Mouse (Mus musculus): Measurements from ENCODE around the gene Tcp11. TPM values are rescaled to one million over a fixed set of nuclear protein-coding genes. Genes with fewer than 3 reads are reported as not detected.

Gene Tcp11
- total RNA-seq, 1 experiment from 2014 or later = 2.3 TPM

- no peak for ATAC-seq (replicated peaks; ENCODE audit: insufficient number of reproducible peaks, low FRiP score, low TSS enrichment, poor library complexity, severe bottlenecking)
Measured at GRCm38 (mm10) chr17:28050210-28050609, 30.2 kb downstream of the Tcp11 start.

GRCm38 (mm10) chr17:28048425-28048824 is 32.0 kb downstream of the Tcp11 start:
- ATAC-seq (replicated peaks; ENCODE audit: insufficient number of reproducible peaks, low FRiP score, low TSS enrichment, poor library complexity, severe bottlenecking) = no peak

- ATAC-seq (replicated peaks; ENCODE audit: insufficient number of reproducible peaks, low FRiP score, low TSS enrichment, poor library complexity, severe bottlenecking) = no peak
Measured at GRCm38 (mm10) chr17:28047520-28047919, 32.9 kb downstream of the Tcp11 start.

- no peak for ATAC-seq (replicated peaks; ENCODE audit: insufficient number of reproducible peaks, low FRiP score, low TSS enrichment, poor library complexity, severe bottlenecking)
Measured at GRCm38 (mm10) chr17:28047017-28047416, 33.4 kb downstream of the Tcp11 start.

GRCm38 (mm10) chr17:28042299-28042771 is 38.1 kb downstream of the Tcp11 start:
- no peak for ATAC-seq (replicated peaks; ENCODE audit: insufficient number of reproducible peaks, low FRiP score, low TSS enrichment, poor library complexity, severe bottlenecking)

GRCm38 (mm10) chr17:28041298-28041697 is 39.1 kb downstream of the Tcp11 start:
- no peak for ATAC-seq (replicated peaks; ENCODE audit: insufficient number of reproducible peaks, low FRiP score, low TSS enrichment, poor library complexity, severe bottlenecking)

- ATAC-seq (replicated peaks; ENCODE audit: insufficient number of reproducible peaks, low FRiP score, low TSS enrichment, poor library complexity, severe bottlenecking) = no peak
Measured at GRCm38 (mm10) chr17:28040620-28041019, 39.8 kb downstream of the Tcp11 start.

- ATAC-seq (replicated peaks; ENCODE audit: insufficient number of reproducible peaks, low FRiP score, low TSS enrichment, poor library complexity, severe bottlenecking) = no peak
Measured at GRCm38 (mm10) chr17:28036813-28037756, 43.4 kb downstream of the Tcp11 start.

GRCm38 (mm10) chr17:28034986-28035385 is 45.5 kb downstream of the Tcp11 start:
- no peak for ATAC-seq (replicated peaks; ENCODE audit: insufficient number of reproducible peaks, low FRiP score, low TSS enrichment, poor library complexity, severe bottlenecking)

GRCm38 (mm10) chr17:28033046-28033580 is 47.3 kb downstream of the Tcp11 start:
- no peak for ATAC-seq (replicated peaks; ENCODE audit: insufficient number of reproducible peaks, low FRiP score, low TSS enrichment, poor library complexity, severe bottlenecking)

GRCm38 (mm10) chr17:28032219-28032618 is 48.2 kb downstream of the Tcp11 start:
- no peak for ATAC-seq (replicated peaks; ENCODE audit: insufficient number of reproducible peaks, low FRiP score, low TSS enrichment, poor library complexity, severe bottlenecking)

- no peak for ATAC-seq (replicated peaks; ENCODE audit: insufficient number of reproducible peaks, low FRiP score, low TSS enrichment, poor library complexity, severe bottlenecking)
Measured at GRCm38 (mm10) chr17:28031281-28031941, 49.0 kb downstream of the Tcp11 start.

GRCm38 (mm10) chr17:28030446-28030845 is 50.0 kb downstream of the Tcp11 start:
- ATAC-seq (replicated peaks; ENCODE audit: insufficient number of reproducible peaks, low FRiP score, low TSS enrichment, poor library complexity, severe bottlenecking) = no peak

GRCm38 (mm10) chr17:28029308-28029707 is 51.1 kb downstream of the Tcp11 start:
- ATAC-seq (replicated peaks; ENCODE audit: insufficient number of reproducible peaks, low FRiP score, low TSS enrichment, poor library complexity, severe bottlenecking) = no peak

- ATAC-seq (replicated peaks; ENCODE audit: insufficient number of reproducible peaks, low FRiP score, low TSS enrichment, poor library complexity, severe bottlenecking) = no peak
Measured at GRCm38 (mm10) chr17:28028236-28028635, 52.2 kb downstream of the Tcp11 start.

GRCm38 (mm10) chr17:28027197-28027596 is 53.2 kb downstream of the Tcp11 start:
- ATAC-seq (replicated peaks; ENCODE audit: insufficient number of reproducible peaks, low FRiP score, low TSS enrichment, poor library complexity, severe bottlenecking) = no peak

GRCm38 (mm10) chr17:28026111-28026872 is 54.1 kb downstream of the Tcp11 start:
- no peak for ATAC-seq (replicated peaks; ENCODE audit: insufficient number of reproducible peaks, low FRiP score, low TSS enrichment, poor library complexity, severe bottlenecking)

GRCm38 (mm10) chr17:28025541-28025961 is 54.9 kb downstream of the Tcp11 start:
- ATAC-seq (replicated peaks; ENCODE audit: insufficient number of reproducible peaks, low FRiP score, low TSS enrichment, poor library complexity, severe bottlenecking) = no peak

All from monocyte, adult 5-6 weeks (primary cell).